Mouse (Mus musculus): Measurements from ENCODE around the gene Dnhd1.

GRCm38 (mm10) chr7:105747776-105748175 lies 97.1 kb downstream of the Dnhd1 start:
- no peak for TF ChIP-seq CTCF (IDR thresholded peaks at IDR 0.05; ENCODE audit: borderline replicate concordance, control insufficient read depth, extremely low read depth, insufficient read depth, low read length, poor library complexity)
- no peak for TF ChIP-seq POLR2A (IDR thresholded peaks at IDR 0.05; ENCODE audit: control insufficient read depth, extremely low read depth, insufficient read depth, low read length, poor library complexity)

Data from thymus, adult 2 months (tissue).